Mouse (Mus musculus): ENCODE measurements around the gene Abhd18. TPM values are rescaled to one million over a fixed set of nuclear protein-coding genes. Genes with fewer than 3 reads are reported as not detected.

The Abhd18 gene
- 5.6 and 7.8 TPM in 2 replicates for total RNA-seq (2023)

GRCm38 (mm10) chr3:40846957-40847017 lies at the start of gene Abhd18:
Gene Abhd18, plus strand, starts transcription at chr3:40846970.

GRCm38 (mm10) chr3:40799530-40800372 lies 47.0 kb upstream of the Abhd18 start, which contains the start of gene Plk4:
Gene Plk4, plus strand, starts transcription at chr3:40800019.

GRCm38 (mm10) chr3:40846473-40846956 lies 255 bp upstream of the Abhd18 start, which contains the start of gene Mfsd8:
Gene Mfsd8, minus strand, starts transcription at chr3:40846886.

GRCm38 (mm10) chr3:40902443-40902842 lies 55.7 kb downstream of the Abhd18 start, which contains the start of gene 1700034I23Rik:
Gene 1700034I23Rik, minus strand, starts transcription at chr3:40902543.

GRCm38 (mm10) chr3:40949170-40949902 lies 102.6 kb downstream of the Abhd18 start, which contains the start of gene Larp1b:
Gene Larp1b, plus strand, starts transcription at chr3:40949828.

Other genes with a start within 250 kb of the Abhd18 start
- not detected in 2 replicates for gene Slc25a31, start 138.1 kb upstream of the Abhd18 start, total RNA-seq (2023)
- gene Hspa4l, start 102.5 kb upstream of the Abhd18 start, total RNA-seq (2023) = 41.5 and 51.0 TPM in 2 replicates
- 32.2 and 35.8 TPM in 2 replicates for gene Plk4, start 47.0 kb upstream of the Abhd18 start, total RNA-seq (2023)
- 8.5 and 9.4 TPM in 2 replicates for gene Mfsd8, start 84 bp upstream of the Abhd18 start, total RNA-seq (2023)
- not detected in 2 replicates for gene 1700034I23Rik, start 55.6 kb downstream of the Abhd18 start, total RNA-seq (2023)
- 19.5 and 24.0 TPM in 2 replicates for gene Larp1b, start 102.9 kb downstream of the Abhd18 start, total RNA-seq (2023)
- gene Pgrmc2, start 236.1 kb downstream of the Abhd18 start, total RNA-seq (2023) = 9.8 and 13.0 TPM in 2 replicates

Measured in neutrophil, adult 65 days (primary cell).